ENCODE assay signal across 22 mouse cellular contexts in genomic region chr11:88075701-88076100, GRCm38 (mm10). TPM values are rescaled to one million over a fixed set of nuclear protein-coding genes. Genes with fewer than 3 reads are reported as not detected.
DNase-seq lines count a peak whose midpoint lies in the region; ATAC-seq and TF ChIP-seq lines count a peak whose summit lies in the region.
"Had no signal": no experiment of that assay in that cellular context is flagged by ENCODE, and none has a peak within 500 bp of the region (broad histone marks: within the 10 kb centered on the region; RNA-seq: fewer than 3 reads in every experiment).

No protein-coding gene starts in this region.

- peaks cover 14% of the 10 kb centered on the region for H3K4me1 ChIP-seq in heart, adult 2 months (ENCODE audit: control insufficient read depth, insufficient read depth, low read length)
- no peaks in the 10 kb centered on the region; the same call in 1 of the 2 replicates for H3K4me1 ChIP-seq in midbrain, postnatal 0 days (ENCODE audit: insufficient read depth, low read length)
- peaks cover 54% of the 10 kb centered on the region for H3K4me1 ChIP-seq in midbrain, embryonic 10.5 days
- H3K4me1 ChIP-seq in liver, postnatal 0 days (ENCODE audit: insufficient read depth) = peaks cover 12% of the 10 kb centered on the region; the same call in 1 of the 2 replicates

- DNase-seq in heart, adult 2 months = no peak
- no peak for DNase-seq in heart, postnatal 10 days
- DNase-seq in midbrain, postnatal 0 days (ENCODE audit: low spot score) = peak; percentile 24
- DNase-seq in midbrain, embryonic 10.5 days (ENCODE audit: low spot score) = no peak
- DNase-seq in R1 (ENCODE audit: low read depth, low spot score) = peak; percentile 76
- DNase-seq in right cerebral cortex, adult 2 months (ENCODE audit: low spot score in 2 of 2) = no peak
- DNase-seq in liver, postnatal 0 days = no peak
- DNase-seq: adrenal gland, adult 2 months; cerebellum, adult 2 months; cerebellum, postnatal 36 days; kidney, postnatal 4 days; liver; lung, postnatal 10 days; right cerebral cortex, postnatal 4 days; thymus, postnatal 25 days had no signal

- TF ChIP-seq POLR2A in heart, adult 2 months (IDR thresholded peaks at IDR 0.05; ENCODE audit: insufficient read depth, low read depth, low read length) = no peak

- WGBS in heart, adult 2 months = 56% methylated on average over 1 of the region's 1 CpGs
- 24% methylated on average over 1 of the region's 1 CpGs for WGBS in midbrain, postnatal 0 days
- WGBS in midbrain, embryonic 10.5 days = 47% methylated on average over 1 of the region's 1 CpGs
- WGBS in liver, postnatal 0 days (ENCODE audit: insufficient replicate concordance) = 81% methylated on average over 1 of the region's 1 CpGs

- H3K36me3 ChIP-seq in heart, adult 2 months (ENCODE audit: control insufficient read depth, insufficient read depth, low read length) = peaks cover 48% of the 10 kb centered on the region
- peaks cover 29% of the 10 kb centered on the region for H3K36me3 ChIP-seq in midbrain, postnatal 0 days (ENCODE audit: insufficient read depth, low read length)
- H3K36me3 ChIP-seq in midbrain, embryonic 10.5 days = peaks cover 81% of the 10 kb centered on the region
- H3K36me3 ChIP-seq in liver, postnatal 0 days (replicated peaks; ENCODE audit: insufficient read depth, low read length) = peaks cover 58% of the 10 kb centered on the region

- no peak for ATAC-seq in midbrain, postnatal 0 days (ENCODE audit: low FRiP score)
- ATAC-seq in liver, postnatal 0 days = no peak
- ATAC-seq: forebrain, embryonic 15.5 days; intestine, postnatal 0 days; midbrain, embryonic 13.5 days had no signal

- no peaks in the 10 kb centered on the region for H3K9me3 ChIP-seq in midbrain, postnatal 0 days (ENCODE audit: low read length)
- no peaks in the 10 kb centered on the region for H3K9me3 ChIP-seq in midbrain, embryonic 10.5 days (replicated peaks)
- no peaks in the 10 kb centered on the region for H3K9me3 ChIP-seq in liver, postnatal 0 days (ENCODE audit: low read length)
- H3K9me3 ChIP-seq: forebrain, embryonic 15.5 days; heart, embryonic 10.5 days; hindbrain, embryonic 10.5 days; kidney, embryonic 15.5 days; limb, embryonic 10.5 days; midbrain, embryonic 13.5 days had no signal

- H3K9ac ChIP-seq in heart, adult 2 months (ENCODE audit: low read depth, low read length) = no peak overlapping the region
- H3K9ac ChIP-seq in midbrain, postnatal 0 days (replicated peaks; ENCODE audit: low read length, poor library complexity, severe bottlenecking) = no peak overlapping the region
- no peak overlapping the region for H3K9ac ChIP-seq in liver, postnatal 0 days (replicated peaks)
- H3K9ac ChIP-seq: forebrain, embryonic 15.5 days; kidney, embryonic 15.5 days; midbrain, embryonic 13.5 days had no signal

- intact Hi-C loops in heart, adult 2 months (cut with DNase I) = no loop called here
- intact Hi-C loops in heart, postnatal 10 days (cut with DNase I) = no loop called here

- TF ChIP-seq CTCF in heart, adult 2 months (IDR thresholded peaks at IDR 0.05) = peak; percentile 35; the same call in 1 of the 2 replicates
- peak; percentile 44 for TF ChIP-seq CTCF in midbrain, postnatal 0 days (IDR thresholded peaks at IDR 0.05)
- no peak for TF ChIP-seq CTCF in liver, postnatal 0 days (IDR thresholded peaks at IDR 0.05; ENCODE audit: low read depth)

- no peak overlapping the region for H3K4me3 ChIP-seq in heart, adult 2 months
- H3K4me3 ChIP-seq in midbrain, postnatal 0 days (ENCODE audit: low read depth, low read length) = no peak overlapping the region
- no peak overlapping the region for H3K4me3 ChIP-seq in midbrain, embryonic 10.5 days
- no peak overlapping the region for H3K4me3 ChIP-seq in liver, postnatal 0 days (ENCODE audit: low read depth, low read length)
- H3K4me3 ChIP-seq: forebrain, embryonic 15.5 days; heart, embryonic 10.5 days; hindbrain, embryonic 10.5 days; kidney, embryonic 15.5 days; limb, embryonic 10.5 days; midbrain, embryonic 13.5 days had no signal

- no peaks in the 10 kb centered on the region for H3K27me3 ChIP-seq in heart, adult 2 months (ENCODE audit: control insufficient read depth, insufficient read depth, low read length)
- H3K27me3 ChIP-seq in midbrain, postnatal 0 days (ENCODE audit: insufficient read depth, low read length) = no peaks in the 10 kb centered on the region
- no peaks in the 10 kb centered on the region for H3K27me3 ChIP-seq in midbrain, embryonic 10.5 days (ENCODE audit: low read depth, poor library complexity, severe bottlenecking)
- no peaks in the 10 kb centered on the region for H3K27me3 ChIP-seq in liver, postnatal 0 days (ENCODE audit: insufficient read depth, low read length)
- H3K27me3 ChIP-seq: forebrain, embryonic 15.5 days; kidney, embryonic 15.5 days; midbrain, embryonic 13.5 days had no signal

- peaks cover 4% of the 10 kb centered on the region for H3K79me2 ChIP-seq in heart, adult 2 months (replicated peaks; ENCODE audit: control insufficient read depth, insufficient read depth, low read length)

- no peak for TF ChIP-seq EP300 in heart, adult 2 months (IDR thresholded peaks at IDR 0.05; ENCODE audit: insufficient read depth, low read depth, low read length)
- TF ChIP-seq EP300 in liver, postnatal 0 days (IDR thresholded peaks at IDR 0.05; ENCODE audit: low read depth) = no peak

- no peak overlapping the region for H3K4me2 ChIP-seq in midbrain, postnatal 0 days (ENCODE audit: low read depth, low read length, poor library complexity, severe bottlenecking)
- H3K4me2 ChIP-seq in liver, postnatal 0 days (ENCODE audit: low read depth, low read length) = no peak overlapping the region
- H3K4me2 ChIP-seq: forebrain, embryonic 15.5 days; kidney, embryonic 15.5 days; midbrain, embryonic 13.5 days had no signal

- H3K27ac ChIP-seq in heart, adult 2 months = no peak overlapping the region
- no peak overlapping the region for H3K27ac ChIP-seq in midbrain, postnatal 0 days (ENCODE audit: low read depth, low read length)
- no peak overlapping the region for H3K27ac ChIP-seq in midbrain, embryonic 10.5 days (replicated peaks)
- H3K27ac ChIP-seq in liver, postnatal 0 days (ENCODE audit: low read depth) = no peak overlapping the region
- H3K27ac ChIP-seq: forebrain, embryonic 15.5 days; heart, embryonic 10.5 days; hindbrain, embryonic 10.5 days; kidney, embryonic 15.5 days; limb, embryonic 10.5 days; midbrain, embryonic 13.5 days had no signal

RNA-seq across cellular contexts. Expression of gene Vezf1, which starts 7.6 kb away (rescaled TPM):
- 10 to 100 TPM; 37.9 to 49.8 TPM for total RNA-seq in heart, adult 2 months (2021)
- polyA plus RNA-seq in heart, adult 2 months (2012; rRNA removed) = 22.6 and 34.5 TPM in 2 replicates
- total RNA-seq in heart, postnatal 10 days (2021) = 10 to 100 TPM; 44.9 to 45.7 TPM
- total RNA-seq in midbrain, postnatal 0 days (2014; rRNA removed) = 31.4 and 40.6 TPM in 2 replicates
- 29.7 and 30.9 TPM in 2 replicates for polyA plus RNA-seq in midbrain, postnatal 0 days (2015; fragmentation: Nextera tagmentation; extraction: Ambion mirVana)
- 70.5 and 73.9 TPM in 2 replicates for polyA plus RNA-seq in midbrain, embryonic 10.5 days (2016; fragmentation: Nextera tagmentation; extraction: Ambion mirVana)
- 6.3 TPM in 2 replicates for polyA plus RNA-seq in liver, postnatal 0 days (2015; fragmentation: Nextera tagmentation; extraction: Ambion mirVana)

RNA-seq across cellular contexts. Expression of gene Cuedc1, which starts 22.2 kb away (rescaled TPM):
- total RNA-seq in heart, adult 2 months (2021) = 10 to 100 TPM; 49.8 to 55.0 TPM
- polyA plus RNA-seq in heart, adult 2 months (2012; rRNA removed) = 36.2 and 38.7 TPM in 2 replicates
- total RNA-seq in heart, postnatal 10 days (2021) = 10 to 100 TPM; 45.6 to 48.4 TPM
- total RNA-seq in midbrain, postnatal 0 days (2014; rRNA removed) = 38.8 and 40.2 TPM in 2 replicates
- 32.7 and 37.5 TPM in 2 replicates for polyA plus RNA-seq in midbrain, postnatal 0 days (2015; fragmentation: Nextera tagmentation; extraction: Ambion mirVana)
- 26.4 and 27.2 TPM in 2 replicates for polyA plus RNA-seq in midbrain, embryonic 10.5 days (2016; fragmentation: Nextera tagmentation; extraction: Ambion mirVana)
- 1.2 and 1.6 TPM in 2 replicates for polyA plus RNA-seq in liver, postnatal 0 days (2015; fragmentation: Nextera tagmentation; extraction: Ambion mirVana)

RNA-seq across cellular contexts. Expression of gene Srsf1, which starts 28.5 kb away (rescaled TPM):
- 10 to 100 TPM; 99.5 to 99.7 TPM for total RNA-seq in heart, adult 2 months (2021)
- polyA plus RNA-seq in heart, adult 2 months (2012; rRNA removed) = 39.3 and 86.5 TPM in 2 replicates
- total RNA-seq in heart, postnatal 10 days (2021) = 100 to 1,000 TPM; 156 to 160 TPM
- total RNA-seq in midbrain, postnatal 0 days (2014; rRNA removed) = 280 and 374 TPM in 2 replicates
- 111 and 125 TPM in 2 replicates for polyA plus RNA-seq in midbrain, postnatal 0 days (2015; fragmentation: Nextera tagmentation; extraction: Ambion mirVana)
- polyA plus RNA-seq in midbrain, embryonic 10.5 days (2016; fragmentation: Nextera tagmentation; extraction: Ambion mirVana) = 413 and 417 TPM in 2 replicates
- polyA plus RNA-seq in liver, postnatal 0 days (2015; fragmentation: Nextera tagmentation; extraction: Ambion mirVana) = 54.8 and 58.6 TPM in 2 replicates

Comparison
In these comparisons a context has a peak if more than half of its experiments do, and no peak if none do; other contexts are left out.
1. DNase-seq: peak in midbrain, postnatal 0 days (single experiment) and R1 (single experiment); none in heart, adult 2 months (0 of 2), heart, postnatal 10 days (0 of 2), midbrain, embryonic 10.5 days (single experiment), right cerebral cortex, adult 2 months (0 of 2) and liver, postnatal 0 days (single experiment).
2. RNA of gene Cuedc1, which starts 22.2 kb away (polyA plus RNA-seq): 32.7 to 37.5 TPM in midbrain, postnatal 0 days, 36.2 to 38.7 TPM in heart, adult 2 months and 26.4 to 27.2 TPM in midbrain, embryonic 10.5 days; 1.2 to 1.6 TPM in liver, postnatal 0 days; every median in the first group is over 10 times any median in the second.